Mouse (Mus musculus) neutrophil, adult 5-6 weeks (primary cell): ENCODE results near the gene Zdhhc6. TPM values are rescaled to one million over a fixed set of nuclear protein-coding genes. Genes with fewer than 3 reads are reported as not detected.
A peak's percentile ranks its signal among the peaks of the same experiment; 100 is the strongest.

Source experiments
- ATAC-seq: fragments of 151-379, 151-347 bp; 2 replicates; pipeline ENCODE4 v1.8.0; 2017; ENCODE audit warnings: mild to moderate bottlenecking, moderate TSS enrichment; ENCODE audit not compliant: insufficient number of reproducible peaks, poor library complexity, low FRiP score, severe bottlenecking; ENCODE audit errors: extremely low read depth
- total RNA-seq: library from RNA; stranded (forward); fragments of 200-1000 nt; gene quantifications from 2 replicates; pipeline ENCODE4 v1.2.3, GENCODE M21; 2017

Gene Zdhhc6
- total RNA-seq = 43.1 and 45.9 TPM in 2 replicates

- ATAC-seq = peak; percentile 49
These were observed at the start of gene Zdhhc6 for GRCm38 (mm10) chr19:55315452-55316108. Gene Zdhhc6, minus strand, starts transcription at chr19:55316032.

- ATAC-seq = no peak
These were observed 46.8 kb upstream of the Zdhhc6 start for GRCm38 (mm10) chr19:55362606-55363005.

GRCm38 (mm10) chr19:55350673-55351378, 35.0 kb upstream of the Zdhhc6 start:
- no peak for ATAC-seq

GRCm38 (mm10) chr19:55348187-55348586, 32.4 kb upstream of the Zdhhc6 start:
- ATAC-seq = no peak

- ATAC-seq = no peak
These were observed 27.4 kb upstream of the Zdhhc6 start for GRCm38 (mm10) chr19:55343274-55343673.

GRCm38 (mm10) chr19:55342423-55342822, 26.6 kb upstream of the Zdhhc6 start:
- ATAC-seq = no peak

GRCm38 (mm10) chr19:55341377-55341776, 25.5 kb upstream of the Zdhhc6 start:
- ATAC-seq = no peak

- no peak for ATAC-seq
These were observed 24.7 kb upstream of the Zdhhc6 start for GRCm38 (mm10) chr19:55340521-55340920.

GRCm38 (mm10) chr19:55337664-55338063, 21.8 kb upstream of the Zdhhc6 start:
- ATAC-seq = no peak

GRCm38 (mm10) chr19:55337066-55337465, 21.2 kb upstream of the Zdhhc6 start:
- no peak for ATAC-seq

- ATAC-seq = no peak
These were observed 20.6 kb upstream of the Zdhhc6 start for GRCm38 (mm10) chr19:55336441-55336840.

GRCm38 (mm10) chr19:55335881-55336280, 20.0 kb upstream of the Zdhhc6 start:
- ATAC-seq = no peak

GRCm38 (mm10) chr19:55332641-55333268, 16.9 kb upstream of the Zdhhc6 start:
- peak; percentile 91 for ATAC-seq

- no peak for ATAC-seq
These were observed 15.9 kb upstream of the Zdhhc6 start for GRCm38 (mm10) chr19:55331776-55332175.

- ATAC-seq = no peak
These were observed 11.7 kb upstream of the Zdhhc6 start for GRCm38 (mm10) chr19:55327510-55327909.

- no peak for ATAC-seq
These were observed 6.8 kb upstream of the Zdhhc6 start for GRCm38 (mm10) chr19:55322604-55323003.

GRCm38 (mm10) chr19:55319521-55319920, 3.7 kb upstream of the Zdhhc6 start:
- ATAC-seq = no peak

GRCm38 (mm10) chr19:55319036-55319435, 3.2 kb upstream of the Zdhhc6 start:
- no peak for ATAC-seq

- ATAC-seq = no peak
These were observed 1.1 kb upstream of the Zdhhc6 start for GRCm38 (mm10) chr19:55316901-55317300.

- peak; percentile 76 for ATAC-seq
These were observed 380 bp upstream of the Zdhhc6 start, which contains the start of gene Vti1a for GRCm38 (mm10) chr19:55316109-55316714. Gene Vti1a, plus strand, starts transcription at chr19:55316295.
